Mouse (Mus musculus): ENCODE results near the gene Fyttd1. TPM values are rescaled to one million over a fixed set of nuclear protein-coding genes. Genes with fewer than 3 reads are reported as not detected.

The Fyttd1 gene
- polyA plus RNA-seq, 1 experiment, result 52.5 TPM

DNA sequence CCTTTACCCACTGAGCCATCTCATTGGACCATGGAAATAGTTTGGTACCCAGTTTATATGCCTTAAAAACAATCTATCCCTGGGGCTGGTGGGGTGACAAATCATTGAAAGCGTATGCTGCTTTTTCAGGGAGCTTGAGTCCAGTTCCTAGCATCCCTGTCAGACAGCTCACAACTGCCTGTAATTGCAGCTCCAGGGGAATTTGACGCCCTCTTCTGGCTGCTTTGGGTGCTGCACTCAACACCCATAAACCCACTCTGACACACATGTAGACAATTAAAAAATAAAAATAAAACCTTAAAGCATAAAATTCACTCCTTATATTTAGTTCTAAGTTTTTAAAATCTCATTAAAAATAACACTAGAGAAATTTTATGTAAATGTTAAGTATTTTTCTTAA lies 73.8 kb downstream of the Fyttd1 start:
- Histone ChIP-seq H3K4me1 (ENCODE audit: control insufficient read depth, insufficient read depth, low read length) (peaks cover 11% of the 10 kb centered on the region), H3K27ac (ENCODE audit: insufficient read depth, low read length) (no peak overlapping the region), H3K27me3 (ENCODE audit: control insufficient read depth, insufficient read depth, low read length) (no peaks in the 10 kb centered on the region), H3K4me3 (replicated peaks; ENCODE audit: insufficient read depth, low read depth, low read length) (no peak overlapping the region)
- WGBS, result 93% methylated on average over 2 of the region's 2 CpGs
- no peak for DNase-seq
- 0 out of 2 replicates have a peak, but pooled peaks have one; percentile 21 for TF ChIP-seq CTCF (IDR thresholded peaks at IDR 0.05; ENCODE audit: borderline replicate concordance, insufficient read depth, low read depth, low read length)
- TF ChIP-seq POLR2A (IDR thresholded peaks at IDR 0.05; ENCODE audit: borderline replicate concordance, insufficient read depth, low read length), result no peak

DNA sequence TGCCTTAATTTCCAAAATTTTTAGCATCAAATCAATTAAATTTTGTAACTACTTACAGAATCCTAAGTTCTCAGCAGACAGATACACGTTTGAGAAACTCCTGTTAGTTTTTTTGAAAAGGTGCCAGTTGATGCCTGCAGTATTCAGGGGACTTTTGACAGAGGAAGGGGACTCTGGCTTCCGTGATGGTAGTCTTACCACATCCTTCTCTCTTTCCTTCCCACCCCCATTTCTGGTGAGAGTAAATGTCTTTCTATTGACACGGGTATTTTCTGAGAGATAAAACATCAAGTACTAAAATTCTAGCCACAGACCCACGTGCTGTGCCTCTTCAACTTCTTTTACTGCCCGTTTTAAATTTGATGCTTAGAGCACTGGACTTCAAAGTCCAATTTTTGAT lies 76.5 kb downstream of the Fyttd1 start:
- DNase-seq, result no peak
- 72% methylated on average over 5 of the region's 5 CpGs for WGBS
- H3K27ac ChIP-seq (ENCODE audit: insufficient read depth, low read length), result no peak overlapping the region
- TF ChIP-seq CTCF (IDR thresholded peaks at IDR 0.05; ENCODE audit: borderline replicate concordance, insufficient read depth, low read depth, low read length), result no peak
- TF ChIP-seq POLR2A (IDR thresholded peaks at IDR 0.05; ENCODE audit: borderline replicate concordance, insufficient read depth, low read length), result no peak
- H3K4me3 ChIP-seq (replicated peaks; ENCODE audit: insufficient read depth, low read depth, low read length), result no peak overlapping the region
- H3K4me1 ChIP-seq (ENCODE audit: control insufficient read depth, insufficient read depth, low read length), result no peaks in the 10 kb centered on the region
- H3K27me3 ChIP-seq (ENCODE audit: control insufficient read depth, insufficient read depth, low read length), result no peaks in the 10 kb centered on the region

DNA sequence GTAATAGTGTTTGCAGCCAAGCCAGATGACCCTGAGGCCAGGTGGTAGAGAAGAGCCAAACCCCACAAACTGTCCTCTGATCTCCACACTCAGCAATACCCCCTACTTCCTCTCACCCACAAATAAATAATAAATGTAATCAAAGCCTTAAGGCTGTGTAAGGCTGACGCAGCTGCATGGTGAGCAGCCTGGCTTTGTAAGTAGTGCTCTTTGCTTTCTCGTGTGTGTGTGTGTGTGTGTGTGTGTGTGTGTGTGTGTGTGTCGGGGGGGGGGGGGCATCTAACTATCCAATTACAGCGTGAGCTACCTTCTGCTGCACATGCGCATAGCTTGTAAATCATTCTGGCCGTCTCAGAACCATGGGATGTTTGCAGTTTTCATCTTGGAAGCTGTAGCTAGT lies 77.0 kb downstream of the Fyttd1 start:
- 76% methylated on average over 6 of the region's 6 CpGs for WGBS
- no peak overlapping the region for H3K27ac ChIP-seq (ENCODE audit: insufficient read depth, low read length)
- H3K4me3 ChIP-seq (replicated peaks; ENCODE audit: insufficient read depth, low read depth, low read length), result no peak overlapping the region
- TF ChIP-seq CTCF (IDR thresholded peaks at IDR 0.05; ENCODE audit: borderline replicate concordance, insufficient read depth, low read depth, low read length), result no peak
- TF ChIP-seq POLR2A (IDR thresholded peaks at IDR 0.05; ENCODE audit: borderline replicate concordance, insufficient read depth, low read length), result no peak
- H3K27me3 ChIP-seq (ENCODE audit: control insufficient read depth, insufficient read depth, low read length), result no peaks in the 10 kb centered on the region
- DNase-seq, result no peak
- H3K4me1 ChIP-seq (ENCODE audit: control insufficient read depth, insufficient read depth, low read length), result no peaks in the 10 kb centered on the region

DNA sequence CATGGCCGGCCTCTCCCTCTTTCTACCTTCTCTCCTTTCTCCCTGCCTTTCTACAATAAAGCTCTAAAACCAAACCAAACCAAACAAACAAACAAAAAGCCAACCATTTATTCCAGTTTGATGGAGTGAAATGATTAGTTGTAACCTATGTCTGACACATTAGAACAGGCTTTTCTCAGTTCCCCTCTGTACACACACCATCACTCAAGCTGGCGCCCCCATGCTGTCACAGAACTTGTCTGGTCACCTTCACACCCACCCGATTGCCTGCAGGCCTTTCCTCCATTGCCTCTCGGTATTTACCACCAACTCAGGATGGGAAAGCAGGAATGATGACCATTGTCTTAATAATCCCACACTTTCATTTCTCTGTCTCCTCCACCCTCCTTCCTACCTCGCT lies 79.6 kb downstream of the Fyttd1 start:
- 78% methylated on average over 5 of the region's 5 CpGs for WGBS
- H3K4me1 ChIP-seq (ENCODE audit: control insufficient read depth, insufficient read depth, low read length), result no peaks in the 10 kb centered on the region
- TF ChIP-seq POLR2A (IDR thresholded peaks at IDR 0.05; ENCODE audit: borderline replicate concordance, insufficient read depth, low read length) (no peak), CTCF (IDR thresholded peaks at IDR 0.05; ENCODE audit: borderline replicate concordance, insufficient read depth, low read depth, low read length) (no peak)

More for the DNA sequence above, 79.6 kb downstream of the Fyttd1 start:
- no peak for DNase-seq
- Histone ChIP-seq H3K27me3 (ENCODE audit: control insufficient read depth, insufficient read depth, low read length) (no peaks in the 10 kb centered on the region), H3K4me3 (replicated peaks; ENCODE audit: insufficient read depth, low read depth, low read length) (no peak overlapping the region), H3K27ac (ENCODE audit: insufficient read depth, low read length) (no peak overlapping the region)

Other genes with a start within 250 kb of the Fyttd1 start
- gene Tnk2, start 233.6 kb upstream of the Fyttd1 start, polyA plus RNA-seq (2012; rRNA removed), result 238 and 239 TPM in 2 replicates
- 0.03 TPM in 1 of 2 replicates, not detected in the other for gene Muc4, start 141.6 kb upstream of the Fyttd1 start, polyA plus RNA-seq (2012; rRNA removed)
- not detected in 2 replicates for gene Muc20, start 80.1 kb upstream of the Fyttd1 start, polyA plus RNA-seq (2012; rRNA removed)
- gene Smbd1, start 67.0 kb upstream of the Fyttd1 start, polyA plus RNA-seq (2012; rRNA removed), result not detected in 2 replicates
- 71.9 and 73.4 TPM in 2 replicates for gene Rubcn, start 266 bp downstream of the Fyttd1 start, polyA plus RNA-seq (2012; rRNA removed)
- gene Lrch3, start 36.6 kb downstream of the Fyttd1 start, polyA plus RNA-seq (2012; rRNA removed), result 56.1 and 56.7 TPM in 2 replicates
- gene Iqcg, start 178.7 kb downstream of the Fyttd1 start, polyA plus RNA-seq (2012; rRNA removed), result 1.7 and 2.2 TPM in 2 replicates
- gene Rpl35a, start 179.0 kb downstream of the Fyttd1 start, polyA plus RNA-seq (2012; rRNA removed), result 590 and 665 TPM in 2 replicates
- 12.2 and 14.1 TPM in 2 replicates for gene Lmln, start 185.0 kb downstream of the Fyttd1 start, polyA plus RNA-seq (2012; rRNA removed)

Data from cerebellum, adult 2 months (tissue).